ENCODE assay signal across 16 mouse cellular contexts in the genomic region with DNA sequence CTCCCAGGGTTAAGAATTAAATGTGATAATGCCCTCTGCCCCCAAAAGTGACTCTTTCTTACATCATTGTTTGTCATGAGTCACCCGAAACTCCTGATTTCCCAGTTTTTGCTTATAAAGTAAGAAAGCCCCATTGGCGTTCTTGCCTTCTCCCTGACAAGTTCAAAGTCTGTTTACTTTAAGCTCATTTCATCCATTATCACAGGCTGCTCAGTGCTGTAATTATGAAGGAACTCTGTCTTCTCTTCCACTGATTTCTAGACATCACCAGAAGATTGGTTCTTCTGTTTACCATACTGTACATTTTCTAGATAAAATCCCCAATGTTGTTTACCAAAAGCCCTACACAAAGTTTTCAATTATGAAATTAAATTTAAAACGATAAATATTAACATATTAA.
"Had no signal": no experiment of that assay in that cellular context is flagged by ENCODE, and none has a peak within 500 bp of the region (broad histone marks: within the 10 kb centered on the region; RNA-seq: fewer than 3 reads in every experiment).

No protein-coding gene starts in this region.

- H3K36me3 ChIP-seq: lung, embryonic 15.5 days; midbrain, embryonic 13.5 days; midbrain, embryonic 15.5 days; neural tube, embryonic 12.5 days; stomach, embryonic 15.5 days had no signal

- H3K4me1 ChIP-seq: lung, embryonic 15.5 days; neural tube, embryonic 12.5 days; stomach, embryonic 15.5 days had no signal

- H3K9me3 ChIP-seq: lung, embryonic 15.5 days; megakaryocyte, embryonic 14.5 days; midbrain, embryonic 13.5 days; midbrain, embryonic 15.5 days; neural tube, embryonic 12.5 days; stomach, embryonic 15.5 days had no signal

- H3K9ac ChIP-seq: lung, embryonic 15.5 days; midbrain, embryonic 13.5 days; midbrain, embryonic 15.5 days; neural tube, embryonic 12.5 days; stomach, embryonic 15.5 days had no signal

- H3K4me3 ChIP-seq: lung, embryonic 15.5 days; megakaryocyte, embryonic 14.5 days; midbrain, embryonic 13.5 days; midbrain, embryonic 15.5 days; neural tube, embryonic 12.5 days; stomach, embryonic 15.5 days had no signal

- H3K27ac ChIP-seq: lung, embryonic 15.5 days; midbrain, embryonic 13.5 days; midbrain, embryonic 15.5 days; neural tube, embryonic 12.5 days; stomach, embryonic 15.5 days; stomach, postnatal 0 days had no signal

- DNase-seq: lung, adult 18-20 months; lung, postnatal 14 days; lung, postnatal 36 days; right cerebral cortex, postnatal 14 days; thymus, adult 2 months; thymus, postnatal 25 days; thymus, postnatal 4 days had no signal

- H3K4me2 ChIP-seq: lung, embryonic 15.5 days; midbrain, embryonic 11.5 days; midbrain, embryonic 13.5 days; midbrain, embryonic 15.5 days; neural tube, embryonic 12.5 days; stomach, embryonic 15.5 days had no signal

- ATAC-seq: lung, postnatal 0 days; midbrain, embryonic 13.5 days; midbrain, embryonic 15.5 days had no signal

- H3K27me3 ChIP-seq: lung, embryonic 15.5 days; megakaryocyte, embryonic 14.5 days; midbrain, embryonic 13.5 days; midbrain, embryonic 15.5 days; neural tube, embryonic 12.5 days; stomach, embryonic 15.5 days had no signal
